Mouse (Mus musculus) adrenal gland, adult (tissue): ENCODE data around the gene Stk16.

ENCODE experiments used
- DNase-seq, 2 experiments: peaks; one replicate each; pipeline ENCODE4 v3.0.0; 2022 to 2023; ENCODE audit warnings: low spot score in 1 of 2; ENCODE audit not compliant: inconsistent age in 2 of 2

The Stk16 gene

DNA sequence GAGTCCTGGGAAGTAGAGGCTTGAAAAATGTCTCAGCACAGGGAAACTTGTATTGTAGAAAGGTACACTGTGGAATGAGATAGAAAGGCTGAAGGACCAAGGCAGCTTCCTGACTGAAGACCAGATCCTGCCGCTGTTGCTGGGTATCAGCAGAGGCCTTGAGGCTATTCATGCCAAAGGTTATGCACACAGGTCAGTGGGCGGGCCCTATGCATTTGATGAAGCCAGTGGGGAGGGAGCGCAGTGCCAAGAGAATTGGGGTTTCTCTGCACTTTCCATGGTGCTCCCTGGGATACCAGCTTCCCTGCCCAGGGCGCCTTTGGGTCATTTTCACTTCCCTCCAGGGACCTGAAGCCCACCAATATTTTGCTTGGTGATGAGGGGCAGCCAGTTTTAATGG, 1.9 kb downstream of the Stk16 start:
- no peak for DNase-seq

DNA sequence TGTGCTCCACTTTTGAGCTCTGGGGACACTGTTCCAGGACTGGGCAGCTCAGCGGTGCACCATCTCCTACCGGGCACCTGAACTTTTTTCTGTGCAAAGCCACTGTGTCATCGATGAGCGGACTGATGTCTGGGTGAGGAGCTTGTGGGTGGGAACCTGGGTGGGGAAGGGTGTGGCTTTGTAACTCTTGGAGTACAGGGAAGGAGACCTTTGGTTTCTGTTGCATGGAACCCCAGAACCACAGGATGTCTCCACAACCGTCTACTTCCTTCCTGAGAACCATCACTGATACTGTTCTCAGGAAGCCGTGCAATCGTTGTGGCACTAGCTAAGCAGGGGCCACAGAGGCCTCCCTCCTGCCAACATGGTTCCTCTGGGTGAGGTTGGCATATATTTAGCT, 2.5 kb downstream of the Stk16 start:
- DNase-seq: no peak

DNA sequence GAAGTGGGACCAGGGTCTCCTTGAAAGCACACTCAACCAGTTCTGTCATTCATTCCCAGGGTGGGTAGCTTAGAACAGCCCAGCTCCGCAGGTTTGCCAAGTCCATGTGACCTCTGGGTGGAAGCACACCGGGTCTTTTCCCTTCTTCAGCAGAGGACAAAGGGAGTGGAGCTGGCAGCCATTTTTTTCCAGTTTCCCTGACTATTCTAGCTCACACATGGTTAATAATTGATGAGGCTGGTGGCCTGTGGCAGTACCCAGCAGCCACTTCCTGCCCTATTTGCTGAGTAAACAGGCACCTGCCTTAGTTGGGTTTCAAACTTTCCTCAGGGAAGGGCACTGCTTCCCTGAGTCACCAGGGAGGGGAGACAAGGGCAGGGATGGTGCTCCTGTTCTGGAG, 3.8 kb downstream of the Stk16 start:
- DNase-seq: no peak

DNA sequence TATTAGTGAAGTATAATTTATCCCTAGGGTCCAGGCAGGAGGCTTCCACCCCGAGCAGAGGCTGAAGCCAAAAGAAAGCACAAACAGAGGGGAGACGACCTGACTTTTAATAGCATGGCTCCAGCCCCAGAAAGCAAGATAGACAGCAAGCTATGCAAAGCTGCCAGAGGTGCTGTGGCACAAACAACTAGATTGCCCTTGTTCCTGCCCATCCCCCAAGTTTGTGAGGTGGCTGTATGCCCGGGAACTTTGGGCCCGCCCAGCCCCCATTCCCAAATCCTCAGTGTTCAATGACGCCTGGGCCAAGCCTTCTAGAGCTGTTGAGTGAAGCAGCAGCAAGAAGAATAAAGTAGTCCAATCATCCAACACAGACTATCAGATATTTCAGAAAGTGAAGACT, 4.2 kb downstream of the Stk16 start:
- peak in 1 of 2 experiments; percentile 62 for DNase-seq

DNA sequence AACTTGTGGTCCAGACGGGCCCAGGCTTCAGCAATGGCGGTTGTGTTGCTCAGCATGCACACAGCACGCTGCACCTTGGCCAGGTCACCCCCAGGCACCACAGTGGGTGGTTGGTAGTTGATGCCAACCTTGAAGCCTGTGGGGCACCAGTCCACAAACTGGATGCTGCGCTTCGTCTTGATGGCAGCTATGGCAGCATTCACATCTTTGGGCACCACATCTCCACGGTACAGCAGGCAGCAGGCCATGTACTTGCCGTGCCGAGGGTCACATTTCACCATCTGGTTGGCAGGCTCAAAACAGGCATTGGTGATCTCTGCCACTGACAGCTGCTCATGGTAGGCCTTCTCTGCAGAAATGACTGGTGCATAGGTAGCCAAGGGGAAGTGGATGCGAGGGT, 5.1 kb downstream of the Stk16 start:
- DNase-seq: no peak

DNA sequence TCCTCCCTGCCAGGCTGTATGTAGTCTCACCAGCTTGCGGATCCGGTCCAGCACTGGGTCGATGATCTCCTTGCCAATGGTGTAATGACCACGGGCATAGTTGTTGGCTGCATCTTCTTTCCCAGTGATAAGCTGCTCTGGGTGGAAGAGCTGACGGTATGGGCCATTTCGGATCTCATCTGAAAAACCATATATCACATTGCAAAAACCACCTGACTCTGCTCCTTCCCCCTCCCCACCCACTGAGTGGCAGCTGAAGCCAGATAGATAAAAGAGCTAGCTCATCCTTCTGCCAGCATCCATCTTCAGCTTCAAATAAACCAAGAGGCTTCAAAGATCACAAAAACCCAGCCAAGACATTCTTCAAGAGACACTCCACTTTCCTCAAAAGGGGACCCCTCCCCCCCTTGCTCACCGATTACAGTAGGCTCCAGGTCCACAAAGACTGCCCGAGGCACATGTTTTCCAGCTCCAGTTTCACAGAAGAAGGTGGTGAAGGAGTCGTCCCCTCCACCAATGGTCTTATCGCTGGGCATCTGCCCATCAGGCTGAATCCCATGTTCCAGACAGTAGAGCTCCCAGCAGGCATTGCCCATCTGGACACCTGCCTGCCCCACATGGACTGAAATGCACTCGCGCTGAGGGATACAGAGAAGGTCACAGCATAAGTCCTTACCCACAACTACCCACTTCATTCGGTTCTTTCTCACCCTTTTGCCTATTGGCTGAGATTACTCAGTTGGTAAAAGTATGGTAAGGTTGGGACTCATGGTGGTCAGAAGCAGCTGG, 6.4 kb downstream of the Stk16 start:
- no peak for DNase-seq

DNA sequence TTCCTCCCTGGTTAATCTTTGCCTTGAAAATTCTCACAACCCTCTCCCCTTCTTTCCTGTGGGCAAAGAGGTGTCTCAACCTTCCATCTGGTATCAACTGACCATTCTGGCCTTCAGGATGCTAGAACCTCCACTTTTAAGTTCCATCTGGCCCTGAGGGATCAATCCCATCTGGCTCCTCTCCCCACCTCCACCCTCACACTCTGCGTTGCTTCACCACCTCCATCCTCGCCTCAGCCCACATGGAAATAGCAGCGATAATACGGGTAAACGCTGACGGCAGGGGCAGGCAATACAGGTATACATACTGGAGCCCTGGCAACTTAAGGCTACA, 7.2 kb downstream of the Stk16 start:
- DNase-seq: no peak

DNA sequence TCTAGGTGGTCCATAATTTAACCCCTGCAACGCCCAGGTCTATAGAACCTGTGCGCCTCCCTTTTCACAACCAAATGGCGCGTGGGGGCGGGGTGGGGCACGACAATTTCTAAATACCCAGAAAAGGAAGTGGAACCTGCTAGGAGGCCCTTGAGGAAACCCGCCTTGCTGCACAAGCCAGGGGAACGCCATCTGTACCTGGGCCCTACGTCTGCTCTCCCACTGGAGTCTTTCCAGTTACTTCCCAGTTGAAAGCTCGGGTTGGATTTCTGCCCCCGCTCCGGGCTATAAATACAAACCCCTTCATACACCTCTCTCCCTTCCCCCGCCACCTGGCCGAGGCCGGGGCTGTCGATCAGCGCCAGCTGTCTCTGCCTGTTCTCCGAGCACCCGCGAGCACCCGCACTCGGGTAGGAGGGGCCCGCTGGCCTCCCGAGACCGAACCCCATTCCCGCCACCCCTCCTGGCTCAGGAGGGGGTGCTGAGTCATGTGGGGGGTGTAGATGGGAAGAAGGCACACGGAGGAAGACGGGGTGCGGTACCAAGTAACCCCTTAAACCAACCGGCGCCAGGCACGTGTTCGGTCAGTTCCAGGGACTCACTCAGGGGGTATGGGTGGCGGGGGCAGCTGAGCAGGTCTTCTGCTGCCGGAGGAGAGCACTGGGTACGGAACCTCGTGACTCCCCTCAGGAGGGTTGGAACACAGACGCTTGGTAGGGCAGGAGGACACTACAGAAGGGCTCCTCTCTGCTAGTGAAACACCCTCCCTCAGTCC, 7.8 kb downstream of the Stk16 start:
- peak; percentile 74 to 85 for DNase-seq

DNA sequence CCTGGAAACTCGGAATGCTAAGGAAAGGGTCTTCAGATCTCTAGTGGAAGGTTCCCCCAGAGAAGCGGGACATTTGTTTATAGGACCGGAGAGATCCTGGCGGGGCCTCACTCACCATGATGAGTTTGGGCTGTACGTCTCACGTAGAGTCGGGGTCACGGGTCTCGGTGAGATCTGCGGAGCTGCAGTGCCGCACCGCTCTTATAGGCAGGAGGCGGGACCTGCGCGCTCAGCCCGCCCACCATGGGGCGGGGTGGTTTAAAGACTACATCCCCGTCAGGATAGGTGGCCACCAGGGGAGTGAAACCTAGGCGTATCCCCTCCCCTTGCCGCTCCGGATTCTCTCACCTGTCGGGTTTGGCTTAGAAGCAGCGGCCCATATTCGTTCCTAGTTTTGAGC, 8.4 kb downstream of the Stk16 start:
- peak; percentile 92 to 97 for DNase-seq

DNA sequence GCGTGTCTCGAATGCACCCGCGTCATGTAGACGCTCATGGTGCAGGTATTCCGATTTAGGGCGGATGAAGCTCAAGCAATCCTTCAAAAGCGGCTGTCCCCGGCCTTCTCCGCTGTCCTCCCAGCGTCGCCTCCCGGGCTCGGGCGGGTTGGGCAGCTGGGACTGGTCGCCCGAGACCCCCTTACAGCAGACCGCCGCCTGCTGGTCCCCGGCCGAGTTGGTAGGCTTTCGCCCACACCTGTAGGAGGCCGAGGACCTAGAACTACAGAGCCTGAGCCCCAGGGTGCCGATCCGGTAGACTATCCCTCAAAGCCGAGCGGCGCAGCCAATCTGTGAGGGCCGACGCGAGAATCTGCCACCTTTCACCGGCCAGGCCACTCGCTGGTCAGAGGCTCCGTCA, 8.9 kb downstream of the Stk16 start, which contains the start of gene Tuba4a:
Gene Tuba4a, minus strand, starts transcription at position 335 of the 400 bp plus-strand sequence.
- no peak for DNase-seq

DNA sequence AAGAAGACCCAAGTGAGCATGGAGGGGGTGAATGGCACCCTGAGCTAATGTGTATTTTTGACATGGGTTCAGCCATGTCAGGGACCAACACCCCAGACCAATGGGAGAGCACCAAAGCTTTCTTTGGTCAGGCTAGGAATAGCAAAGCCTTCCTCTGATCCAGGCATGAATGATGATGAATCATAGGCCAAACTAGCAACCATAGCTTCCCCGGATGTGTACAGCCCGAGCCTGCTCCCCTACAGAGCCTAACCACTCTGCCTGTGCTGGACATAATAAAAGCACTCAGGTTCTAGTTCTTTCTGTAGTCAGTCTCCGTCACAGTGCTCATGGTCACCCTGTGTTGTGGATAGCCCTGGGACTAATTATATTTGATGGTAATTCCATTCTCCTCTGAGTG, 10.9 kb downstream of the Stk16 start:
- no peak for DNase-seq

DNA sequence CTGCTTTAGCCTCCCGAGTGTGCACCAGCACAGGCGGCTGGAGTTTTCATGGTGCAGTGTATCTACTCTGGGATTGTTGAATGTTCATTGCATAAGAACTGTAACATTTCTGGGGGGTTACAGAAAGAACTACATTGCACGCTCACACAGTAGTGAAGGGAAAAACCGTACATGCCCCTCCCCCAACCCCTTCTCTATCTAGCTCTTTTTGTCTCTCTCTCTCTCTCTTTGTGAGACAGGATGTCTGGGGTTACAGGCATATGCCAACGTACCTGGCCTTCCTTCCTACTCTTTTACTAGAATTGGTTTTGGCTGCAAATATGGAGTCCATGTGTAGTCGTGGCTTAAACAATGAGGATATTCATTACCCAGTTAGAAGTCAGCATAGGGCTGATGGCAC, 12.3 kb downstream of the Stk16 start:
- DNase-seq: no peak

DNA sequence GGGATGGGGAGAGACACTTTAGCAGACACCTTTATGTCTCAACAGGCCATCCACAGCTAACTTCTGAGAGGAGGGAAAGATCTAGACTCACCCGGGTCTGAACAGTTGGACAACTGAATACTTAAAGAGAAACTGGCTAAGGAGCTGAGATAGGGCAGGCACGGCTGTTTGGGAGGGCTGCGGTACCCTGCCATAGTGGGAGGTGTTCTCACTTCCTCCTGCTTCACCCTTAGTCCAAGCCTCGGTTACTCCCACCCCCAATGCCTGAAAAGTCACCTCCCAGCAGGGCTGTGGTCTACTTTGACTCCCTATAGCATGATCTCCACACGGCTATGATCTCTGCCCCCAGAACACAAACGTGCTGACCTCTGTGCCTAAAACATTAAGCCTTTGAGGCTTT, 12.9 kb downstream of the Stk16 start:
- DNase-seq: no peak

DNA sequence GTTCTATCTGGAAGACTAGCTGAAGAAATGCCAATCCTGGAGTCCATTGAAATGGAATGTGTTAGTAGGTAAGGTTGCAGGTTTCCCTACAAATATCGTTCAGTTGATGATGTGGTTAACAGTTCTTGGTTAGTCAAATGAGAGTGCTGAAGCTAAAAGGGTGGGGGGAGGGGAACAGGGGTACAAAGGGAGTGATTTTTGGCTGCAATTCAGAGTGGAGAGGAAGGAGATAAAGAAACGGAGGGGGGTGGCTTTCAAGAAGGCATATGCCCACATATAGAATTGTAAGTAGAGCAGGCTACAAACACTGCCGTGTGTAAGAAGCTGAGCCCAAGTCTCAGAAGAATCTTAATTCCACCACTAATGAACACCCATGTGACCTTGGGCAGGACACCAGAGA, 14.8 kb downstream of the Stk16 start:
- no peak for DNase-seq

DNA sequence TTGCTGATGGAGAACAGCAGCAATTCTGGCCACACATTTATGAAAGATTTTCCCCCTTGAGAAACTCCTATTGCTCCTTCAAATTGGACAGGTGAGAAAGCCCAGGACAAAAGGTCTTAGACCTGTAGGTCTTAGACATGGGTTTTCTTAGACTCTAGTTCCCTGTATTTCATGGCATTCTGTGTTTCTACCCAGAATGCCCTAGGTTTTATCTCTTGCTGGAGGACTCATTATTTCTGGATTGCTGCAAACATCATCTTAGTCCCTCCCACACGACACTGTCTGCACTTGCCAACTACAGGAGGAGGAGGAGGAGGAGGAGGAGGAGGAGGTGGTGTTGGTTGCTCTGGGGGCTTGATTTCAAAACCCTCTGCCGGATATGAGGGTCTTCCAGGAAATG, 15.5 kb downstream of the Stk16 start:
- DNase-seq: no peak

DNA sequence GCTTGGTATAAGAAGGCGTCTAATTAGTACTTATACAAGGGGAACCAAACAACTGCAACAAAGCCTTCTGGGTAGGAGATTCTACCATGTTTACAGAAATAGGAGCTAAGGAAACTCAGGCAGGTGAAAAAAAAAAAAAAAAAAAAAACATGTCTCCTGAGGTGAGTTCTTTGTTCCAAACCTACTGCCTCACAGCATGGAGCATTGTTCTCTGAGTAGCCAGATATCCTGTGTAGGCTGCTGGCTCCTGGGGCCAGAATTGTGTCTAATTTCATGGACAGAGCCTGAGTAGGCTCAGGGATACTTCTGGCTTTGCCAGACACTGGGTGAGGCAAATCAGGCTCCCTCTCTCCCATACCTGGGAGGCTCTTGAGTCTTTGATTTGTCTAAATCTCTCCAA, 17.0 kb downstream of the Stk16 start:
- DNase-seq: no peak

DNA sequence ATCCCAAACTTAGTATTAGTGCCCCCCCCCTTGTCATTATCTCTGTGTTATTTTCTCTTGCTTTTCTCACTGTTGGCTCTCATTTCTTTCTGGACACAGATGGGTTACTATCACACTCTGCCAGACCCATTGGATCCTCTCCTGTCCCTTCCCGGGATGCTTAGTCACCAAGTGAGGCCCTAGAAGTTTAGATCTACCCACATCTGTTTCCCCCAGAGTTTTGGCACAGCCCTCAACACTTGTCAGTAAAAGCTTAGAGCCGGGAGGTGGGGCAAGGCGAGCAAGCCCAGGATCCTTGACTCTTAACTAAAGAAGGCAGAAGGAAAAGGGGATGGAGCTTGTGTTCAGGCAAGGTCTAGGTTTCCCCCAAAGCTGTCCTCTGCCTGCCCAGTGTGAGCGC, 18.5 kb downstream of the Stk16 start:
- no peak for DNase-seq

DNA sequence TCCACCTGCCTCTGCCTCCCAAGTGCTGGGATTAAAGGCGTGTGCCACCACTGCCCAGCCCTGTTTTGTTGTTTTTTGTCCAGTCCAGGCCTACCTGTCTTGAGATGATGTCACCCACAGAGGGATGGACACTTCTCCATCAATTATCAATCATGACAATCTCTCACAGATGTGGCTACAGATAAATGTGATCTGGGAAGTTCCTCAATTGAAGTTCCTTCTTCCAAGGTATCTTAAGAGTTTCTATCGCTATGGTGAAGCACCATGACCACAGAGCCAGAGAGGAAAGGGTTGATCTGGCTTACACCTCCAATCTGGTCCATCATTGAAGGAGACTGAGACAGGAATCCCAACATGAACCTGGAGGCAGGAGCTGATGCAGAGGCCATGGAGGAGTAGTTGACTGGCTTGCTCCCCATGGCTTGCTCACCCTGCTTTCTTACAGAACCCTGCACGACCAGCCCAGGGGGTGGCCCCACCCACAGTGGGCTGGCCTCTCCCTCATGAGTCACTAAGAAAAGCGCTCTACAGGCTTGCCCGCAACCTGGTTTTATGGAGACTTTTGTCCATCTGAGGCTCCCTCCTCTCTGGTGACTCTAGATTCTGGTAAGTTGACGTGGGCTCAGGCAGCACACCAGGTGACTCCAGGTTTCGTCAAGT, 19.8 kb downstream of the Stk16 start:
- DNase-seq: no peak

DNA sequence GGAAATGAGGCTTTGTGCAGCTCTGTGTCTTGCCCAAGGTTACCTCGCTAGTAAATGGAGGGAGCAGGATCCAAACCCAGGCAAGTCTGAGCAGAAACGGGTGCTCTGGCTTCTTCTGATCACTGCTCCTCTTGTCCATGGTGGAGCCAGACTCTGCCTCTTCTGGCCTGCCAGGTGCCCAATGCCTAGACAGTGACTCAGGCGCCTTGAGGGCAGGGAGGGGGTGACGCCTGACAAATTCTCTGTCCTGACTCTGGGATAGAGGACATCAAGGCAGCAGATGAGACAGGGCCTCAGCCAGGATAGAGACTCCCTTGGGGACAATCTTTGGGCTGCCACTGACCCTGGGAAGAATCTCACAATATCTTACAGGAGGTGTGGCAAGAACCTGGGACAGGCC, 20.6 kb downstream of the Stk16 start:
- peak in 1 of 2 experiments; percentile 22 for DNase-seq

DNA sequence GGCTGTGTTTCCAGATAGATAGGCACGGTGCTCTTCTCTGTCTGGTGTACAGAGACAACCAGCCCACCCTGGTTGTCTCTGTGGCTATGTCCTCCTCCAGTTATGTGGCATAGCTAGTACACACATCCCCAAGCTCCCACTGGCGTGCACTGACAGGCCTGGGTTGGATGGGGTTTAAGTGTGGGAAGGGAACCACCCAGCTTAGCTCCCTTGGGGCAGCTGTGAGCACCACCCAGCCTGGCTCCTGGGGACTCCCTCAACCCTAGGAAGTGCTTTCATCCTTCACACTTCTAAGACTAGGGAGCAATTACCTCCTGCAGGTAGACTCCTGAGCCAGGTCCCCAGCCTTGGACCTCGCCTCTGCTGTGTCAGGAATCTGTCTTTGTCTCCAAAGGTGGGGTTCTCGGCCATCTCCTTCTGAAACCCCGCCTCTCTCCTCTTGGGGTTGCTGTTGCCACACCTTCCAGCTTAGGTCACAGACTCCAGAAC, 21.1 kb downstream of the Stk16 start, which contains the start of gene A630095N17Rik:
Gene A630095N17Rik, minus strand, starts transcription at position 439 of the 489 bp plus-strand sequence.
- no peak for DNase-seq

DNA sequence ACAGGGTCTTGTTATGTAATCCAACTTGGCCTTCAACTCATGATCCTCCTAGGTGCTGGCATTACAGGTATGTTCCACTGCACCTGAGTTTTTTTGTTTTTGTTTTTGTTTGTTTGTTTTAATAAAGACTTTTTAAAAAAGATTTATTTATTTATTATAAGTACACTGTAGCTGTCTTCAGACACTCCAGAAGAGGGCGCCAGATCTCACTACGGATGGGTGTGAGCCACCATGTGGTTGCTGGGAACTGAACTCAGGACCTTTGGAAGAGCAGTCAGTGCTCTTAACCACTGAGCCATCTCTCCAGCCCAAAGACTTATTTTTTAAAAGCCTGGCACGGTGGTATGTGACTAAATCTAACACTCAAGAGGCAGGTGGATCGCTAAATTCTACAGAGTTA, 21.9 kb downstream of the Stk16 start:
- peak in 1 of 2 experiments; percentile 24 for DNase-seq

DNA sequence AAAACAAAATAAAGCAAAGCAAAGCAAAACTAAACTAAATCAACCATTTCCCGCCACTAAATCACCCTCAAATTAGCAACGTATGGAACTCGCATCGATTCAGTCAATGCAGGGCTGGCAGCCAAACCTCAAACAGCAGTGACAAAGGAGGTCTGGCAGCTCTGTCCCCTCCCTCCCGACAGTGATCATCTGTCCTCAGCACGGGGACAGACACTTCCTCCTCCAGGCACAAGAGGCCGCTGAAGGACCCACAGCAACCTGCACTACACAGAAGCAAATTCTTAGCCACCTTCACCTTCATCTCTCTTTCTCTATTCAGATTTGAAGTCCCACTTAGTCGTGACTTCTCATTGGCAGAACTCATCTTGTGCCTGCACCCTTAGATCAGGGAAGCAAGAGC, 24.0 kb downstream of the Stk16 start:
- peak; percentile 81 to 88 for DNase-seq
